Mouse (Mus musculus): ENCODE measurements around the gene Abca7. TPM values are rescaled to one million over a fixed set of nuclear protein-coding genes. Genes with fewer than 3 reads are reported as not detected.

Gene Abca7
- polyA plus RNA-seq, 1 experiment from 2014 or later, result 3.2 TPM

DNA sequence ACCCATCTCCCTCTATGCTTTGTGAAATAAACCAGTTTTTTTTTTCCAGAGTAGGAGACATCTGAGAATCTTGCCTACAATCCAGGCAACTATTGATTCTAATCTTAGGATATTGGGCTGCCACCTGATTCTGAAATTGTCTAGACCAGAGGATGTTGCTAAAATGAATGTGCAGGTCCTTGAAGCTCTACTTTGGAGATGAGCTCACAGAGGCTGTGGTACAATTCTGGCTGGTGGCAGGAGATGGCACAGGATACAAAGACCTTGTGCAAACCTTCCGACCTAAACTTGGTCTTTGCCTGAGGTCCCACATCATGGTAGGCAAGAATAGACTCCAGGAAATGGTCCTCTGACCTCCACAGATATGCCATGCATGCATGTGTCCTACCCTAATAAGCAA, 658 bp upstream of the Abca7 start:
- Histone ChIP-seq H3K27ac (ENCODE audit: low read length) (peak overlapping the region; percentile 55), H3K4me2 (ENCODE audit: low read depth, low read length) (no peak overlapping the region), H3K9ac (ENCODE audit: low read length) (no peak overlapping the region), H3K4me3 (ENCODE audit: low read length) (no peak overlapping the region), H3K27me3 (ENCODE audit: control insufficient read depth, insufficient read depth, low read length) (no peaks in the 10 kb centered on the region), H3K9me3 (replicated peaks; ENCODE audit: control insufficient read depth, low read length) (peaks cover 3% of the 10 kb centered on the region), H3K4me1 (ENCODE audit: control insufficient read depth, insufficient read depth, low read length) (peaks cover 18% of the 10 kb centered on the region), H3K36me3 (ENCODE audit: control insufficient read depth, insufficient read depth) (peaks cover 37% of the 10 kb centered on the region)
- no peak for ATAC-seq (replicated peaks; ENCODE audit: extremely low read depth, insufficient read depth, low FRiP score)
- 67% methylated on average over 1 of the region's 1 CpGs for WGBS

DNA sequence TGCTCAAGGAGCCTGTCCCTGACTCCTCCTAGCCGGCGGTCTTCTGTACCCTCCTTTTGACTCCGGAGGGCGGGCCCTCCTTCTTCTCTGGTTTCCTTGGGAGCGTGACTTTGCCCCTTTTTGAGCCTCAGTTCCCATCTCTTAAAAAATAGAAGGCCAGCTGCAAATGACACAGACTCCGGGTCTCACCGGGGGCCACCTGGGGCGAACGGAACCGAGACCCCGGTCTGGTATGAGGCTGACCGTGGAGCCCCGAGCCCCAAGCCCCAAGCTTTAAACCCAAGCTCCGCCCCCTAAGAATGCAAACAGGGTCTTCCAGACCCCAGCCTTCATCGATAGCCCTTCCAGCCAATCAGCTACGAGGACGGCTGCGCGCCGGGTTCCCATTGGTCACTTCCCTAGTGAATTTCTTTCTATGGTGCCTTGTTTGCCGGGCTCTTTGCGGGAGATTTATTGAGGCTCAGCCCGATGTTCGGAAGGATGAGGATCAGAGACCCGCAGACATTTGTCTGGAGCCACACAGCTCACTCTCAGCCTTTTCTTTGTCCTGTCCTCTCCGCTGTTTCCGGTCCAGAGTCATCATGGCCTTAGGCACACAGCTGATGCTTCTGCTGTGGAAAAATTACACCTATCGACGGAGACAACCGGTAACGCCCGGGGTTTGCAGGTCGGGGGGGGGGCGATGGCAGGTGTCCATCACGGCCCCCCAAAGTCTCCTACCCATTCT, 903 bp downstream of the Abca7 start:
- H3K9ac ChIP-seq (ENCODE audit: low read length), result peak overlapping the region; percentile 78
- peaks cover 22% of the 10 kb centered on the region for H3K36me3 ChIP-seq (ENCODE audit: control insufficient read depth, insufficient read depth)
- ATAC-seq (replicated peaks; ENCODE audit: extremely low read depth, insufficient read depth, low FRiP score), result 0 out of 2 replicates have a peak, but pooled peaks have one; percentile 24
- H3K27ac ChIP-seq (ENCODE audit: low read length), result peak overlapping the region; percentile 71; the same call in 1 of the 2 replicates
- H3K9me3 ChIP-seq (replicated peaks; ENCODE audit: control insufficient read depth, low read length), result no peaks in the 10 kb centered on the region
- H3K4me3 ChIP-seq (ENCODE audit: low read length), result peak overlapping the region; percentile 68
- peak overlapping the region; percentile 89 for H3K4me2 ChIP-seq (ENCODE audit: low read depth, low read length)
- WGBS, result under 1% methylated on average over 35 of the region's 35 CpGs
- H3K4me1 ChIP-seq (ENCODE audit: control insufficient read depth, insufficient read depth, low read length), result peaks cover 18% of the 10 kb centered on the region
- H3K27me3 ChIP-seq (ENCODE audit: control insufficient read depth, insufficient read depth, low read length), result peaks cover 6% of the 10 kb centered on the region; the same call in 1 of the 2 replicates

DNA sequence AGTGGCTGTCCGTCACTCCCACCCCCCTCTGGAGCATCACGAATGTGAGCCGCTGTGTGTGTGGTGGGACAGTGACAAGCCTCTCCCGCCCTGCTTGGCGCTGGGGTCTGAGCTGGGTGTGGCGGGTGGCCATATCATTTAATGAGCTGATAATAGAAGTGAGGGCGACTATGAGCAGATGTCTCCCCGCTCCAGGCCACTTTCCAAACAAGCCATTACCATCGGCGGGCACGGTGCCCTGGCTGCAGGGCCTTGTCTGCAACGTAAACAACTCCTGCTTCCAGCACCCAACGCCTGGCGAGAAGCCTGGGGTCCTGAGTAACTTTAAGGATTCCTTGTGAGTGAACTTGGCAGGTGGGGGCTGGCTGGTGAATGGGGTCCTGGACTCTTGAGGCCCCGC, 1.5 kb downstream of the Abca7 start:
- H3K9me3 ChIP-seq (replicated peaks; ENCODE audit: control insufficient read depth, low read length), result no peaks in the 10 kb centered on the region
- H3K27ac ChIP-seq (ENCODE audit: low read length), result peak overlapping the region; percentile 71
- H3K4me1 ChIP-seq (ENCODE audit: control insufficient read depth, insufficient read depth, low read length), result peaks cover 18% of the 10 kb centered on the region
- H3K4me2 ChIP-seq (ENCODE audit: low read depth, low read length), result peak overlapping the region; percentile 89
- peaks cover 6% of the 10 kb centered on the region; the same call in 1 of the 2 replicates for H3K27me3 ChIP-seq (ENCODE audit: control insufficient read depth, insufficient read depth, low read length)
- WGBS, result 12% methylated on average over 15 of the region's 15 CpGs
- 0 out of 2 replicates have a peak, but pooled peaks have one; percentile 20 for ATAC-seq (replicated peaks; ENCODE audit: extremely low read depth, insufficient read depth, low FRiP score)
- peaks cover 16% of the 10 kb centered on the region for H3K36me3 ChIP-seq (ENCODE audit: control insufficient read depth, insufficient read depth)
- H3K4me3 ChIP-seq (ENCODE audit: low read length), result peak overlapping the region; percentile 68
- peak overlapping the region; percentile 78 for H3K9ac ChIP-seq (ENCODE audit: low read length)

DNA sequence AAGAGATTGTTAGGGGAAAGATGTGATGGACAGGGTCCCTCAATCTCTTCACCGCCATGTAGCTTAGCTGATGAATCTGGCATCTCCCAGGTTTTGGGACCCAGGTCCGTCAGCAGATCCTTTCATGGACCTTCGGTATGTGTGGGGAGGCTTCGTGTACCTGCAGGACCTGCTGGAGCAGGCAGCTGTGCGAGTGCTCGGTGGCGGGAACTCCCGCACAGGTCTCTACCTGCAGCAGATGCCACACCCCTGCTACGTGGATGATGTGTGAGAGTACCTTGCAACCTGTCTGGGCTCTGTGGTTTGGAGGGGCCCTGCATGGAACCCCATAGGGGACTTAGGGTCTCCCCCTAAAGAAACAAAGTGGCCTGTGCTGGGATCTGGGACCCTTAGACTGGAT, 5.7 kb downstream of the Abca7 start:
- H3K9ac ChIP-seq (ENCODE audit: low read length), result no peak overlapping the region
- H3K27me3 ChIP-seq (ENCODE audit: control insufficient read depth, insufficient read depth, low read length), result peaks cover 6% of the 10 kb centered on the region; the same call in 1 of the 2 replicates
- no peaks in the 10 kb centered on the region for H3K9me3 ChIP-seq (replicated peaks; ENCODE audit: control insufficient read depth, low read length)
- peaks cover 17% of the 10 kb centered on the region for H3K4me1 ChIP-seq (ENCODE audit: control insufficient read depth, insufficient read depth, low read length)
- no peak for ATAC-seq (replicated peaks; ENCODE audit: extremely low read depth, insufficient read depth, low FRiP score)
- no peak overlapping the region for H3K27ac ChIP-seq (ENCODE audit: low read length)
- H3K4me3 ChIP-seq (ENCODE audit: low read length), result no peak overlapping the region
- no peak overlapping the region for H3K4me2 ChIP-seq (ENCODE audit: low read depth, low read length)
- WGBS, result 77% methylated on average over 9 of the region's 9 CpGs
- no peaks in the 10 kb centered on the region for H3K36me3 ChIP-seq (ENCODE audit: control insufficient read depth, insufficient read depth)

DNA sequence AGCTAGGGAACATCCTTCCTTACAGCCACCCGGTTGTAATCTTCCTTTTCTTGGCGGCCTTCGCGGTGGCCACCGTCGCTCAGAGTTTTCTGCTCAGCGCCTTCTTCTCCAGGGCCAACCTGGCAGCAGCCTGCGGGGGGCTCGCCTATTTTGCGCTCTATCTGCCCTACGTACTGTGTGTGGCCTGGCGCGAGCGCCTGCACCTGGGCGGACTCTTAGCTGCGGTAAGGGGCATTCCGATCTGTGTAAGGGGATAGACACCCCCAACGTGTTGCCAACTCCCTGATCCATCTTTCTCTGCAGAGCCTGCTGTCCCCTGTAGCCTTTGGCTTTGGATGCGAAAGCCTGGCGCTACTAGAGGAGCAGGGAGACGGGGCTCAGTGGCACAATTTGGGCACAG, 6.5 kb downstream of the Abca7 start:
- no peak overlapping the region for H3K4me3 ChIP-seq (ENCODE audit: low read length)
- no peak overlapping the region for H3K9ac ChIP-seq (ENCODE audit: low read length)
- H3K4me2 ChIP-seq (ENCODE audit: low read depth, low read length), result no peak overlapping the region

DNA sequence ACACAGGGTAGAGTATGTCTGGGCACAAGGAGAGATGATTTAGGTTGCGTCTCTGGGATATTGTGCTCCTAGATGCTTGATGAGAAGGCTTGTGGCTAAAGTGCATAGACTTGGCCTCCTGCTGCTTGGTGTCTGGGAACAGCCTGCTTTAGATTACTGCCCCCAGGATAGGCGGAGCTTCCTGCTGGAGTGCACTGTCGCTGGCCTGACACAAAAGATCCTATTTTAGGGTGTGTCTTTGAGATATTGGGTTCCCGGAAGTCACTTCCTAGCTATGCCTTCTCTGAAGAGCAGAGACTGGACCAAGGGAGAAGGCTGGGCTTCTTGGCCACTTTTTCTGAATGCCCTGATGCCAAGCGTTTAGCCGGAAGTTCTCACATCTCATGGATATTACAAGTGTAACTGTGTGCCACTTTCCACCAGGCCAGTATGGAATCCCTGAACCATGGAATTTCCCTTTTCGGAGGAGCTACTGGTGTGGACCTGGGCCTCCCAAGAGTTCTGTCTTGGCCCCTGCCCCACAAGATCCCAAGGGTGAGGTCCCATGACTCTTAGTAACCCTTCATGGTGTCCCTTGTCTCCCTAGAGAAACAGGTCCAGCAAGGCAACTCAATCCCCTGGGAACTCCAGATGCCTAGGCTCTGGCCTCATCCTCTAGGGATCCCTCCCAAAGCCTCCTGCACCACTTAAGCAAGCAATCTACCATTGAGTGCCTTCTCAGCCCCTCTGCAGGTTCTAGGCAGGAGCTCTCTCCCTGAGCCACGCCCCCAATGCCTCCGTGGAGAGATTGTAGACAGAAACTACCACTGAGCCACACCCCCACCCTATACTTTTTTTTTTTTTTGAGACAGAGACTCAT, 7.3 kb downstream of the Abca7 start:
- no peak for ATAC-seq (replicated peaks; ENCODE audit: extremely low read depth, insufficient read depth, low FRiP score)
- Histone ChIP-seq H3K4me2 (ENCODE audit: low read depth, low read length) (no peak overlapping the region), H3K9me3 (replicated peaks; ENCODE audit: control insufficient read depth, low read length) (no peaks in the 10 kb centered on the region), H3K4me3 (ENCODE audit: low read length) (no peak overlapping the region), H3K27ac (ENCODE audit: low read length) (peak overlapping the region; percentile 11; the same call in 1 of the 2 replicates), H3K9ac (ENCODE audit: low read length) (no peak overlapping the region), H3K36me3 (ENCODE audit: control insufficient read depth, insufficient read depth) (no peaks in the 10 kb centered on the region), H3K27me3 (ENCODE audit: control insufficient read depth, insufficient read depth, low read length) (peaks cover 6% of the 10 kb centered on the region; the same call in 1 of the 2 replicates), H3K4me1 (ENCODE audit: control insufficient read depth, insufficient read depth, low read length) (peaks cover 5% of the 10 kb centered on the region; the same call in 1 of the 2 replicates)
- WGBS, result 56% methylated on average over 9 of the region's 9 CpGs

More for the DNA sequence above, 6.5 kb downstream of the Abca7 start:
- Histone ChIP-seq H3K36me3 (ENCODE audit: control insufficient read depth, insufficient read depth) (no peaks in the 10 kb centered on the region), H3K4me1 (ENCODE audit: control insufficient read depth, insufficient read depth, low read length) (peaks cover 9% of the 10 kb centered on the region), H3K27ac (ENCODE audit: low read length) (no peak overlapping the region), H3K27me3 (ENCODE audit: control insufficient read depth, insufficient read depth, low read length) (peaks cover 6% of the 10 kb centered on the region; the same call in 1 of the 2 replicates), H3K9me3 (replicated peaks; ENCODE audit: control insufficient read depth, low read length) (no peaks in the 10 kb centered on the region)
- WGBS, result 31% methylated on average over 21 of the region's 21 CpGs
- no peak for ATAC-seq (replicated peaks; ENCODE audit: extremely low read depth, insufficient read depth, low FRiP score)

DNA sequence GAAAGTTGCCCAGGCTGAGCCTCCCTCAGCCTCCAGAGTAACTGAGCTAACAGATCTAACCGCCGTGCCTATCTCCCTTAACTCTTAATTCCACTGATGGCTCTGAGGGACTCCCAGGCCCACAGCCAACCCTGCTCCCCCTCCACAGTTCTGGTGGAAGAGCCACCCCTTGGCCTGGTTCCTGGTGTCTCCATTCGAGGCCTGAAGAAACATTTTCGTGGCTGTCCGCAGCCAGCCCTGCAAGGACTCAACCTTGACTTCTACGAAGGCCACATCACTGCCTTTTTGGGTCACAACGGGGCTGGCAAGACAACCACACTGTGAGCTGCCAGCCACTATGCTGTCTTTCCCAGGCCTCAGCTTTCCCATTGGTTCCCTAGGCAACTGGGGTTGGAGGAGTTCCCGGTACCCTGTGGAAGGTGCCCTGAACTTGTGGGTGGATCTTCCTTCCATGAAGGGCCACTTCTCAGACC, 8.0 kb downstream of the Abca7 start:
- ATAC-seq (replicated peaks; ENCODE audit: extremely low read depth, insufficient read depth, low FRiP score), result no peak

DNA sequence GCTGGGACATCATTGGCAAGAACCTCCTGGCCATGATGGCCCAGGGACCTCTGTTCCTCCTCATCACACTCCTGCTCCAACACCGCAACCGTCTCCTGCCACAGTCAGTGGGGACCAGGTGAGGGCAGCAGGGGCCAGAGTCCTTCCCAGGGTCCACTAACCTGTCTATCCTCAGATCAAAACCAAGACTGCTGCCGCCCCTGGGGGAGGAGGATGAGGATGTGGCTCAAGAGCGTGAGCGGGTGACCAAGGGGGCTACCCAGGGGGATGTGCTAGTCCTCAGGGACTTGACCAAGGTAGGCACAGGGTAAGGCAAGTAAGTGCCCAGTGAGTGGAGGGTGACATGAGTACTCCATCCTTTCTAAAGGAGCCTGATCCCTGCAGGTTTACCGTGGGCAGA, 15.4 kb downstream of the Abca7 start:
- Histone ChIP-seq H3K4me1 (ENCODE audit: control insufficient read depth, insufficient read depth, low read length) (no peaks in the 10 kb centered on the region), H3K4me3 (ENCODE audit: low read length) (no peak overlapping the region), H3K9ac (ENCODE audit: low read length) (no peak overlapping the region), H3K27me3 (ENCODE audit: control insufficient read depth, insufficient read depth, low read length) (peaks cover 22% of the 10 kb centered on the region), H3K36me3 (ENCODE audit: control insufficient read depth, insufficient read depth) (peaks cover 27% of the 10 kb centered on the region), H3K4me2 (ENCODE audit: low read depth, low read length) (no peak overlapping the region), H3K27ac (ENCODE audit: low read length) (no peak overlapping the region), H3K9me3 (replicated peaks; ENCODE audit: control insufficient read depth, low read length) (peaks cover 12% of the 10 kb centered on the region)
- ATAC-seq (replicated peaks; ENCODE audit: extremely low read depth, insufficient read depth, low FRiP score), result no peak
- 84% methylated on average over 6 of the region's 6 CpGs for WGBS

More for the DNA sequence above, 8.0 kb downstream of the Abca7 start:
- H3K4me1 ChIP-seq (ENCODE audit: control insufficient read depth, insufficient read depth, low read length), result peaks cover 5% of the 10 kb centered on the region; the same call in 1 of the 2 replicates
- H3K27me3 ChIP-seq (ENCODE audit: control insufficient read depth, insufficient read depth, low read length), result peaks cover 6% of the 10 kb centered on the region; the same call in 1 of the 2 replicates
- H3K4me3 ChIP-seq (ENCODE audit: low read length), result no peak overlapping the region
- H3K36me3 ChIP-seq (ENCODE audit: control insufficient read depth, insufficient read depth), result peaks cover 3% of the 10 kb centered on the region; the same call in 1 of the 2 replicates
- H3K9me3 ChIP-seq (replicated peaks; ENCODE audit: control insufficient read depth, low read length), result no peaks in the 10 kb centered on the region
- H3K27ac ChIP-seq (ENCODE audit: low read length), result no peak overlapping the region
- 70% methylated on average over 8 of the region's 8 CpGs for WGBS
- no peak overlapping the region for H3K4me2 ChIP-seq (ENCODE audit: low read depth, low read length)
- H3K9ac ChIP-seq (ENCODE audit: low read length), result no peak overlapping the region

Data from heart, embryonic 16.5 days (tissue).